Mouse (Mus musculus): ENCODE data around the gene Galnt14. TPM values are rescaled to one million over a fixed set of nuclear protein-coding genes. Genes with fewer than 3 reads are reported as not detected.

Galnt14 gene
- total RNA-seq, 2 experiments from 2014 or later = 20.1 to 20.8 TPM

DNA sequence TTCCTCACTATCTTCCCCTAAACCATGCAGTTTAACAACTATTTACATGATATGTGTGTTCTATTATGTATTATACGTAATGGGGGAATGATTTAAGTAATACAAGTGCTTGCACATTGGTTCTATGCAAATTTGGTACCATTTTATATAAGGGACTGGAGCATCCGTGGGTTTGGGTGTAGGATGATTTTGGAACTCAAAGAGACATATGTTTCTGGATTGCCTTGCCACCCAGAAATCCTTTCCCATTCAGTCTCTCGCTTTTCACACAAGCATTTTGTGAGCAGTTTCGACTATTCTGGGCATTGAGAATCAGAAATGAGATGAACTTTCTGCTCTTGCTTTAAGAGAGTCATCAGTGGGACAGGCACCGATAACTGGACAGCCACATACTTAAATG, 190.9 kb downstream of the Galnt14 start:
- intact Hi-C loops (cut with DNase I) = loop anchor here (10.0 kb wide), 2 partner anchors 125 to 195 kb away; partner anchors contain the start of gene Galnt14
- peak; percentile 13 to 15 for DNase-seq (ENCODE audit: low spot score in 2 of 2)

DNA sequence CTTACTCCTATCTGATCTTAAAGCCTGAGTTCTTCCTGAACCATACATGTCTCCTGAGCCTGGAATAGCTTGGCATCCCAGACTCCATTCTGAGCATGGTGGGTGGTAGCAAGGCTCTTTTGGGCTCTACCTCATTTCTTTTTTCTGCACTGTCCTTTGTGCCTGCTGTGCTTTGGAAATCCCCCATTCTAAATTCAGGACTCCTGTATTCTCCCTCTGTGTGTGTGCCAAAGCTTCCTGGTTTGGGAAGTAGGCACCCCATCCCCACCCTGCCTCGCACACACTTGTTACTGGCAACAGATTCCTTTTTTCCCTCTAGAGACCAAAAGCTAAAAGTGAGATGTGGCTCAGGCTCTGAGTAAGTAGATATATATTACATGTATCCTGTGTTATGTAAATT, 191.9 kb downstream of the Galnt14 start:
- DNase-seq (ENCODE audit: low spot score in 2 of 2) = peak; percentile 56 to 76
- intact Hi-C loops (cut with DNase I) = loop anchor here (10.0 kb wide), 2 partner anchors 124 to 196 kb away; partner anchors contain the start of gene Galnt14

DNA sequence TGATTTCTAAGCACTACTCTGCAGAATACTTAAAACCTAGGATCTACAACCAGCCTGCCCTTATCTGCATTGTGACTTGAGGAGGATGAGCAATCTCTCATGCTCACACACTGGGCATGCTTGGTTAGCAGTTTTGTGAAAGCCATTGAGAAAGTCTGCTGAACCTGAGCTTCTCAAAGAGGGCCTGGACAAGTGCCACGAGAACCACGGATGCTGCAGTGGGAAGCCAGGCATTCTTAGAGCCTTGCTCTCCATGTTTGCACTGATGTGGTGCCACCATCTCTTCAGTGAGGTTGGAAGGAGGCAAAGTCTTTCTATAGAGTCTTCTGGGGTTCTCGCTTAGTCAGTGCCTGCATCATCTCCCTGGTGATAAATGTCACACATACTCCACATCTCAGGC, 194.7 kb downstream of the Galnt14 start:
- DNase-seq (ENCODE audit: low spot score in 2 of 2) = peak; percentile 27 to 37

DNA sequence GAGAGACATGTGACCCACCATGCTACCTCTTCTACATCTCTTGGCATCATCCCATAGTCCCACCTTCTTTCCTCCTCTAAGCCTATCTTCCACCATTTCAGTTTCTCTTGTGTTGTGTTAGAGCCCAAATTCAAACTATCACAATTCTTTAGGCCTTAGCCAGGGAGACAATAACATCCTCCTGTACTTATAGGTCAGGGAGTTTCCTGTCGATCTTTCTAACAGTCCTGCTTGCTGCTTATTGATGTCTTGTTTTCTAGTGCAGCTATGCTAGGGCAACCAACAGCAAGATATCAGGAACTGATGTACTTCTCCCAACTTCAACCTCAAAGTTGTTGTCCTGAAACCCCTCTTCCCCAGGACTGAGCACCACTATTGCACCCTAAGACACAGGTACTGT, 195.4 kb downstream of the Galnt14 start:
- no peak for DNase-seq (ENCODE audit: low spot score in 2 of 2)
- intact Hi-C loops (cut with DNase I) = loop anchor here (10.0 kb wide), 2 partner anchors 120 to 200 kb away; partner anchors contain the start of gene Galnt14

More for the DNA sequence above, 194.7 kb downstream of the Galnt14 start:
- intact Hi-C loops (cut with DNase I) = loop anchor here (10.0 kb wide), 2 partner anchors 121 to 199 kb away; partner anchors contain the start of gene Galnt14

DNA sequence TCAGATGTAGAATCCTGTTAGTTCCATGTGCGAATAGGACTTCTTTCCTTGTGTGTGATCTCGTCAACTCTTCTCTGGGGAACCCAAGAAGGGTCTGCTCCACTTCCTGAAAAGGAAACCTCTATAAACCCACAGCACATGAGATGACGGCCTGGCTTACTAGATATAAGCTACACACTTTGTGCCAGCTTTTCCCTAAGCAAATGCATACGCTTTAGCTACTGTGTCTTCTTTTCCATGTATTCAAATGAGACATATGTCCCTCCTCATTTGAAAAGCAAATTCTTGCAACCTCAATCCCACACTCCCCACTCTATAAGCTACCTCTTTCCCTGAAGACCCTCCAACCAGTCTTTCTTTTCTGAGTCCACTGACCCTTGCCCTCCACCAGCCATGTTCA, 196.0 kb downstream of the Galnt14 start:
- no peak for DNase-seq (ENCODE audit: low spot score in 2 of 2)
- intact Hi-C loops (cut with DNase I) = loop anchor here (10.0 kb wide), 2 partner anchors 119 to 201 kb away; partner anchors contain the start of gene Galnt14

DNA sequence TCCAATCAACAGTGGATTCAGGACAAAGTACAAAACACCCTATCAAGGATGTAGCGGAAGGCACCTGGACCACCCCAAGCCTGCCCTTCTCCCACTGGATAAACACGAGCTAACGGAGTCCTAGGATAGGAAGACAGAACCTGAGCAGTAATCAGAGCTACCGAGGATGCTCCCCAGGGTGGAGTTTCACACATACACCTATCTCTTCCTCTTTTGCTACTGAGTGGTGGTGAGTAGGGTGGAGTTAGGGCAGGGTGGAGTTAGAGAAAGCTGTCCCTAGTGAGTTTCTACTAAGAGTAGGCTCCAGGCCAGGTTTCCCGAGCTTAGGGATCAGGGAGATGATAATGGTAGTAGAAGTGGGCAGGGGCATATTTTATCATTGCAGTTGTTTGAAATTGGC, 197.4 kb downstream of the Galnt14 start:
- intact Hi-C loops (cut with DNase I) = loop anchor here (10.0 kb wide), 2 partner anchors 118 to 202 kb away; partner anchors contain the start of gene Galnt14
- DNase-seq (ENCODE audit: low spot score in 2 of 2) = no peak

DNA sequence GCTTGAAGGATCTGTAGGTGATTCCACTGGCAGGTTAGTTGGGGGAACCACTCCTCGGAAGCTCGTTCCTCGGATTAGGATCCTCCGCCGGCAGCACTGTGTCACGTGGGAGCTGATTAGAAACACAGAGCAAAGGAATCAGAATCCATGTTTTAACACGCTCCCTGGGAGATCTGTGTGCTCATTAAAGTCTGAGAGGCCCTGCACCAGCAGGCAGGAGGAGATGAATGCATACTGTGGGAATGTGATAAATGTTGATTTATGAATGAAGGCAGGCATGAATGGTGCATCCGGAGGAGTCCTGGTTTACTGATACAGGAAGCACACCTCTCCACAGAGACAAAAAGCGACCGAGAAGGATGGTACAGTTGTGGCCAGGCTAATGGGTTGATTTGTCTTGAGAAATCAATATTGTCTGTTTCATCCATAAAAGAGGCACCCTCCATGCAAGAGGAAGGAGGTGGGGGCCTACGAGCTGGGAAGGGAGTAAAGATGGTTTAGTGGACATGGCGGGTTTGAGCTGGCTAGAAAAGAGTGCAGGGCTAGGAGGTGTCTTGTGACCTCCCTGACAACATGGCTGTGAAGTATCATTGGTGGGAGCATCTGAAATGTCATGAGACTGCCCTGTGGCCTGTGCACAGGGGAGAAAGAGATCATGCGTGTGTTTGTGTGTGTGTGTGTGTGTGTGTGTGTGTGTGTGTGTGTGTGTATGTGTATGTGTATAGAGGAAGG, 202.3 kb downstream of the Galnt14 start:
- DNase-seq (ENCODE audit: low spot score in 2 of 2) = no peak
- intact Hi-C loops (cut with DNase I) = no loop called here

DNA sequence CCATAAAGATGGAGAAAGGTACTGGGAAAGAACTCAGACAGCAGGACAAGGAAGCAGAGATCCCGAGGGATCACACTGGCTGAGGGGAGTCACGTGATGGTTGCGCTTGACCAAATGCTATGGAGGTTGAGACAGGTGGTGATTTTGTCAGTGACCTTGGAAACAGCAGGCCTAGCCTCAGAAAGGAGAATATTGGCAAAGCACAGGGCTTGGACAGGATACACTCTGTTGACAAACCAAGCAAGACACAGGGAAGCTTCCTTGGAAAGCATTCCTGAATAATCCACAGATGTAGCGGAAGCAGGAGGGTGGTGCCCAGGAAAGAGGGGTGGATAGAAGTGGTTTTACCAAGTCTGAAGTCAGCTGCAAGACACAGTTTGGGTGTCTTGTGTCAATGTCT, 206.1 kb downstream of the Galnt14 start:
- DNase-seq (ENCODE audit: low spot score in 2 of 2) = no peak
- intact Hi-C loops (cut with DNase I) = no loop called here

DNA sequence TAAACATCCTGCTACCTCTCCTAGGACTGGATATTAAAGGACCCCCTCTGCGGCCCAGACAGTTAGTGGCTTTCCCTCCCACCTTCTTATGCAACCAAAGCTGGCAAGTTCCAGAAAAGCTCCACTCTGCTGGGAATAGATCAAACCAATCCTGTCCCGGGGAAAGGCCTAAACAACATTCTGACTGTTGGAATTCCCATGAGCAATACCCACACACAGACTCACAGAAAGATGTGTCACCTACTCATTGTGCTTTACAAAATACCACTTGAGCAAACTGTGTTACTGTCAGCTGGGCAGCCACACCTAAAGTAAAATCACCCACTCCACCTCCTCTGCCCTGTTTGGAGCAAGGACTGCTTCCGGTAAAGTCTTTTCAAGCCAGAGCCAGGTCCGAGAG, 207.6 kb downstream of the Galnt14 start:
- intact Hi-C loops (cut with DNase I) = no loop called here
- peak; percentile 6 to 16 for DNase-seq (ENCODE audit: low spot score in 2 of 2)

DNA sequence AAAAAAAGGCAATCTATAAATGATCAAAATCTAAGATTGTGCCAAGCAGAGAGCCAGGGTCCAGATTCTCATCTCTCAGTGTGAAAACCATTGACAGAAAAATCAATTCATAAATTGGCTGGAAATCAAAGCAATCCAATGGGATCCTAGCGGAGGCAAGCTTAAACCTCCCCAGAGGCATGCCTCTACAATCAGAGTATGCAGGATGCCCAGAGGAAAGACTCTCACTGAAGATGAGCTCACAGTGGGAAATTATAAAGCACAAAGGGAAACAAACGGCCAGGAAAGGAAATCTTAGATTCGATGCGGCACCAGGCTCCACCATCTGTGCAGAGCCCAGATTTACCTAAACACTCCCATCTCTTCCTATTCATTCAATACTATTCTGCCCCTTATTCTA, 220.7 kb downstream of the Galnt14 start:
- intact Hi-C loops (cut with DNase I) = no loop called here
- DNase-seq (ENCODE audit: low spot score in 2 of 2) = no peak

DNA sequence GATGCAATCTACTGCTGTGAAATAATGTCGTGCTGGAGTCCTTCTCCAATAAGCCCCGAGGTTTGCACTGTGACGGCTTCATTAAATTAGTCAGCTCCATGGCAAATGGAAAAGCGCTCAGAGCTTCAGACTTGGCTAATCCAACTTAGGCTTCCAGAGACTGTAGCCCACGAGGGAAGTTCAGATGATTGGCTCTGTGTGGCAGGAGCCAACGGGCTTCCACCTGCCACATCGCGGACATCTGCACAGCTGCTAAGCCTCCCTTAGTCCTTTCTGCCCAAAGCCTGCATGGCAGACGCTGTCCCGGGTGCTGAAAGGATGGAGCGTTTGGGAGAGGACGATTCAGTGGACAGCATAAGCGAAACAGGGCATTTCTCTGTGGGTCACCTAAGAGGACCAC, 222.5 kb downstream of the Galnt14 start:
- intact Hi-C loops (cut with DNase I) = no loop called here
- no peak for DNase-seq (ENCODE audit: low spot score in 2 of 2)

DNA sequence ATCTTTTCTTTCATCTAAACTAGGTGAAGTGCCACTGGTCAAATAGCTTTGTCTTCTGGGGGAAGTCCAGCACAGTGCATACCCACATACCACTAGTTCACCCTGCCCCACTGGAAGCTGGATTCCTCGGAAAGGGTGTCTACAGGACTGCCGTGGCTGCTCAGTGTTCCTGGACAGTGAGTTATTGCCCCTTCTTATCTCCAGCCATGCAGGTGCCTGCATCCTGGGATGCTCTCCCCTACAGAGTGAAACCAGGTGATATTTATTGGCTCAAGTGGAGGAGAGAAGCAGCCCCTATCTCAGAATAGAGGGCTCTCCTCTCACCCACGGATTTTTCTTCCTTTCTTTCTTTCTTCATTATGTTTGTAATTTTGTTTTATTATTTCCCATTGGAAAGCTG, 222.9 kb downstream of the Galnt14 start:
- DNase-seq (ENCODE audit: low spot score in 2 of 2) = no peak
- intact Hi-C loops (cut with DNase I) = no loop called here

DNA sequence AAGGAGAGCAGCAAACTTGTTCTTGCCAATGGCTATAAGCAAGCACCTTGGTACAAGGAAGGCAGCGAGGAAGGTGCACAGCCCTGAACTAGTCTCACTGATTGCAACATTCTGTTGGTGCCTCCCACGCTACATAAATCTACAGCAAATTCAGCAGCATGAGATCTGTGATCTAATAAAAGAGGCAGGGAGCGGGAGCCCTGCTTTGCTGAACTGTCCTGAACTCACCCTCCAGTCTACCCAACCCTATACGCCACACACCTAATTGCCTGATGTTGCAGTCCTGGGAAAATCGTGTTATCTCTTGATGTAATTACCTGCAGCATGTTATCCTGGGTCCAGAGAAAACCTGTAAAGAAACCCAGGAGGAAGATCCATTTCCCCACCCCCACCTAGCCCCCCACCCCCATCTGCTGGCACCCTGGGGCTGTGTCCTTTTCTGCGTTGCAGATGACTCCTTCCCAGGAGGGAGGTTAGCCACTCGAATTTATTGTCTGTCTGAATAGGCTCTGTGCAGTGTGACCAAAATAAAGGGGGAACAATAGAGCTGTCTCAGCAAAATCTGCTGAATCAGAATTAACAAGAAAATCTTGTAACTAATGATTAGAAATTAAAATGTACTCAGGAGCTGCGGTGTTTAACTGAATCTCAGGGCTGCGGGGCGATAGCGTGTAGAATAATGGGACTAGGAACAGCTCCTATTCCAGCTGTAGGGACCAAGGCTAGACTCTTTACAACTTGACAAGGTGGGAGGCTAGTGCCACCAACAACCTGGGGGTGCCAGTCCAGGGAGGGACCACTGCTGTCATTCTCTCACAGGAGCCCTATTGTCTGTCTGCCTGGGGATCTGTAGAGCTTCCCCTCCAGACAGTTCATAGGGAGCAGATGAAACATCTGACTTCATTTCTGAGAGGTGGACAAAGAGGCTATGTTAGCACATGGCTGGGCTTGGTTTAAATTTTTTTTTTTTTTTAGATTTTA, 232.9 kb downstream of the Galnt14 start:
- intact Hi-C loops (cut with DNase I) = loop anchor here (5.0 kb wide), 1 partner anchor 235 kb away; the partner anchor contains the start of gene Galnt14
- no peak for DNase-seq (ENCODE audit: low spot score in 2 of 2)

DNA sequence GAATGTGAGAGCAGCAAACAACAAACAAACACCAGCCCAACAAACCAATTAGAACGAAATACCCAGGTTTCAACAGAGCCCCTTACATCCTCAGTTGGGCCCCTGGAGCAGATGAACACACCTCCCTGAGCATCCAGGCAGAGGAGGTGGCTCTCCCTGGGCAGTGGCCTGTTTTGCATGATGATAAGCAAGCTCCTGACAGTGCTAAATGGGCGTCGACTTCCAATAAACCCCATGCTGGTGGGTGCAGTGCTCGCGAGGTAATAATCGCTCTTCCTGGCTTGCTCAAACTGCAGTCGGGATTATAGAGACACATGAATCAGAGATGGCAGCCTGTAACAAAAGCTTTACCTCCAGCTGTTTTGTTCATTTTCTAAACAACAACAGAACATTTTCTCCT, 235.9 kb downstream of the Galnt14 start:
- intact Hi-C loops (cut with DNase I) = no loop called here
- no peak for DNase-seq (ENCODE audit: low spot score in 2 of 2)

DNA sequence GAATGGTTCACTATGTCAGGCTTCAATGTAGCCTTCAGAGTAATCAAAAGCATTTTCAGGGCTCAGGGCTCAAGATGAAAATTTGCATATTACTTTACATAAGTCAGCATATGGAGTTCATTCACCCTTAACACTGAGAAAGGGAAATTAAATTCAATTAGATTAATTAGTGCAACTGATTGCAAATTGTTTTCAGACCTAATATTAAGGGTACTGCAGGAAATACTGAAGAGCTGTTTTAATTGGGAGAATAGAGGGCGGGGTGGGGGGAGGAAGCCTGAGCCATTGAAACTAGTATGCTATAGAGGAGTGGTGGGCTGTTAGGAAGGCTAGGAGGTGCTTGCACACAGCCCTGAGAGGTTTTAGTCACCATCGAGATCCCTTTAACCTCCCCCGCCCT, 237.2 kb downstream of the Galnt14 start:
- intact Hi-C loops (cut with DNase I) = no loop called here
- no peak for DNase-seq (ENCODE audit: low spot score in 2 of 2)

DNA sequence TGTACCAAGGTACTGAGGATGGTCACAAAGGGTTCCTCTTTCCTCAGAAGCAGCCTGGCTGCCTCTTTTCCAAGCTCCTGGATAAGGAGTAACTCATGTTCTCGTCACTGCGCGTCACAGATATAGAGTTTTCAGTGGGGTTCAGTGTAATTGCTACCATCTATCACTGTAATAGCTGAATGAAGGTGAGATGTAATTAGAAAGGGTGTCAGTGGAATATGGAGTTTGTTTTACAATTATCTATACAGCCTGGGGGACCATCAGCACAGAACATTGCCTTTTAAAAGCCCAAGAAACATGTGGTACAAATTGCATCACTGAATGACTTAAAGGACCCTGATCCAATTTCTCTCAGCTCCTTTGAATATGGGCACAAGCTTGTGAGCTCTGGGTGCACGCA, 249.4 kb downstream of the Galnt14 start:
- DNase-seq (ENCODE audit: low spot score in 2 of 2) = no peak
- intact Hi-C loops (cut with DNase I) = no loop called here

DNA sequence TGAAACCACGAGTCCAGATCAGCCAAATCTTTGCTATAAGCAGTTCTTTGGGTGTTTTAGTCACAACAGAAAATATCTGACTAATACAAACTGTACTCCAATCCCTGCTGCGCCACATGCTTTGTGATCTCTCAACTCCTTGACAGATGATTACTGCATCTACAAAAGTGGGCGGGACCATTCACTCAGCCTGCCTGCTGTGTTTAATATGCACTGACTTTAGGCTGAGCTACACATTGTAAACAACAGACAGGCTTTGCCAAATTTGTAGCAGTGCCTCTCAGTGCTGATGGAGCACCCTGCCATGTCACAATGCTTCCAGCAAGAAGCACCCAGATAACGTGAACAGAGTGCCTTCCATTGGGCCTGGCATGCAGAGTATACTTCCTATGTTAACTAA, 251.5 kb downstream of the Galnt14 start:
- intact Hi-C loops (cut with DNase I) = no loop called here
- DNase-seq (ENCODE audit: low spot score in 2 of 2) = no peak

DNA sequence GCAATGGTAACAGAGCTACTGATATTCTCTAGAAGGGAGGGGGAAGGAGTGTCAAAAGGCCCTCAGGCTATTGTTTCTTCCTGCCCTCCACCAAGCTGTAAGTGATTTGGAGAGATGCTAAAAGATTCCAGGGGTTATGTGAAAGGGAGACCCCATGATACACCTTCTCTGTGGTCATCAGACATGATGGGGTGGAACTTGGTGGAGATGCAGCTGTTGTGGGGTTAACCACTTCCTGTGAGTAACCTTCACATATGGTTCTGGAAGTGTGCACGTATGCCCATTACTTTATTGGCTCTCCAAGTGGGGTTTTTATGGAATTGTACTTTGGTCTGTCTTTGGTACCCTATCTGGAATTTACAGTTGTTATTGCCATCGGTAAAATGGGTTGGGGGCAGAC, 253.7 kb downstream of the Galnt14 start:
- intact Hi-C loops (cut with DNase I) = no loop called here
- no peak for DNase-seq (ENCODE audit: low spot score in 2 of 2)

DNA sequence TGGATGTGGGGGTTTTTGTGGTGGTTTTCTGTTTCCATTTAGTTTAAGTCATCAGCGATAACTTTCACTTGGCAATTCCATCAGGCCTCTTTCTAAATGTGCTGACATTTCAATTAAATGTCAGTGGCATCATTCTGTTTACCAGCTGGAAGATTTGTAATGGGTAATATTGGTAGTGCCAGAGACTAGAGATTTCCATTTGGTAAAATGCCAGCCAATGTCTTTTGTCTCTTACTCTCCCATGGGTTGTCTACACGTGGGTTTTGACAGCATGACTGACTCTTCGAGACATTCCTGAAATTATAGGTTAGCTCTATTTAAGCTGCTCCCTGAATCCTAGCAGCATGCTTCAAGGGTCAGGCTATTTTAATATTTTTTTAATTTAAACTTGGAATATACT, 256.6 kb downstream of the Galnt14 start:
- no peak for DNase-seq (ENCODE audit: low spot score in 2 of 2)
- intact Hi-C loops (cut with DNase I) = no loop called here

DNA sequence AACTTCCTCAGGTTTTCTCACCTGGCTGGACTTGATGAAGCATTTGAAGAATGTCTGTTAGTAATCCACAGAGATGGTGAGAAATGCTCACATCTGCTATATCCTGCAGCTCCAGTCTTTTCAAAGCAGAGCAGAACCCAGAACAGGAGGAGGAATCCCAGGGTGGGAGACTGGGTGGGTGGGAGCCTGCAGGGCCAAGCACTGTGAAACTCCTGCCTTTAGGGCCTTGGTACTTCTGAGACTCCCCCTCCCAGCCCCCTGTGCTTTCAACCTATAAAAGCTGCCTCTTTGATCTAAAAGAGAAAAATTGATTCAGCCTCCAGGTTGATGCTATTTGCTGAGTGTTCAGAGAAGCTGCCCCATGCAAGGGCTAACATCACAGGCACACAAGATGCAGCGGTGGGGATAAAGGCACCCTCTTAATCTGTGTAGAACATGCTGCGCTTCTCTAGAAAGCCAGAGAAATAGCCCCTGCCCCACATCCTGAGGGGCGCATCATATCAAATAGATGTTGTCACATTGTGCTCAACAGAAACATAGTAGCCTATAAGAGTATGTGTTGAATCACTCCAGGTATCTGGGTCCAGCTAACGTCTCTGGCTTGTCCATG, 258.0 kb downstream of the Galnt14 start:
- intact Hi-C loops (cut with DNase I) = no loop called here
- DNase-seq (ENCODE audit: low spot score in 2 of 2) = no peak
